Mouse (Mus musculus) R1 (cell line): ENCODE measurements at regions not wholly inside any gene's neighbourhood (a gene's known extent, or its start where the extent isn't known, plus 50 kb on each side); places are given as distances from the start of the nearest gene placed in this dataset.

Source experiments
- DNase-seq: peaks from one replicate; pipeline ENCODE4 v3.0.0-alpha.2; 2018; ENCODE audit warnings: low read depth, low spot score

DNA sequence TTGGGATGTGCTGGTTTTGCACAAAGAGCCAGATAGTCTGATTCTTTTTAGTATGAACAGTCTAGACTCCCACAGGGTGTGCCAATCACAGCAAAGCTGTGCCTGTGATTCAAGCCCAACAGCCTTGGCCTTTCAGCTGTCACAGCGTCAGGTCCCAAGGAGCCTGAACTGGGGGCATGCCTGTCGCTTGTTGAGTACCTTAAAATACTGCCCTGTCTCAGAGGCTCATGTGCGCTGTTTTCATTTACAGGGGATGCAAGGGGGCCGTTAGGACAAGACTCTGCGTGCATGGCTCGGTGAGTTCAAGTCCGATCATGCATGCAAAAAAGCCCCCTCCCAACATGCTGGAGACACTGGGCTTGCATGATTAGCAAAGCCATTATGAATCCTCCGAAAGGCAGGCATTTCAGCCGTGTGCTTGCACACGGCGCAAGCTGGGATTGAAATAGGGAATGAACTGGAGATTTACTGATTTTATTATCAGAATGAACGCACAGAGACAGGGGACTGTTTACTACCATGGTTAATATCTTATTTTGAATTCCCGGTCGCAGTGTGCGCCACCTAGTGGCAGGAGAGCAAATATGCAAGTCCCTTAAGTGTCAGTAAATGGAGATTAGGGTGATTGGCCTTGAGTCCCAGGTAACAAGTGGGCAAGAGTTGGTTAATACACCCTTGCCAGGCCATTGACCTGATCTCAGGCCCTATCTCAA, 332.8 kb upstream of the Camk1g start:
- peak; percentile 61 for DNase-seq

- no peak for DNase-seq
Observed at GRCm38 (mm10) chr1:193700217-193700616, 330.1 kb upstream of the Camk1g start.

- DNase-seq = peak; percentile 40
Observed at GRCm38 (mm10) chr1:193698603-193699266, 328.6 kb upstream of the Camk1g start.

GRCm38 (mm10) chr1:193697857-193698256, 327.8 kb upstream of the Camk1g start:
- DNase-seq = no peak

DNA sequence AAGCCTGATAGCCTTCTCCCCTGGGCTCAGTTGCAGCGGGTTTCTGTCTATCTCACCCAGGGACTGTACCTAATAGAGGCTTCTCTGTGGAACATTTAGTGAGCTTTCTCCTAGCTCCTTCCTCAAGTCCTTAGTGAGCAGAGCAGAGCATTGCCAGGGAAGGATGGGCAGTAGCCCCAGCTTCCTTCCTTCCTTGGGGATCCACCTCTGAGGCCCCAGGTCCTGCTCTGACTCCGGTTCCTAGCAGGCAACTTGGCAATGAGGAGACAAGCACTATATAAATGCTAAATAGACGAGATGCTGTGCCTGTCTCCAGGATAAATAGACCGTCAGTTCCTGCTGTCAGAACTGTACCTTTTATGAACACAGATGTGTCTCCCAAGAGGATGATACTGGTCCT, 326.9 kb upstream of the Camk1g start:
- DNase-seq = no peak

- no peak for DNase-seq
Observed at GRCm38 (mm10) chr1:193692991-193693390, 322.9 kb upstream of the Camk1g start.

DNA sequence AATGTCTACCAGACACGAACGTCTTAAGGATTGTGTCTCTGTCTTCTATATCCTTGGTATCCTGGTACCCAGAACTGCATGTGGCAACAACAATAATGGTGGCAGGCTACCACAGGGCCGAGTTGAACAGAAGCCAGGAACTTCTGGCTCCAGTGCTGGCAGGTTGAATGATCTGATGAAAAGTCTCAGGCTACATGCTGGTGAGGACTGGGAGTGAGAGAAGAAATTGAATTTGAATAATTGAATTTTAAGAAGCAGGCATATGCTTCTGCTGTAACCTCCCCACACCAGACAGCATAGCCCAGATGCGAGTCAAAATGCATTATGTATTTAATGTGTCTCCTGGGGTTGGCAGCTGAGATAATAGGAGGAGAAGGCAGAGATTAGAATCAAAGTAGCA, 319.5 kb upstream of the Camk1g start:
- no peak for DNase-seq

- DNase-seq = no peak
Observed at GRCm38 (mm10) chr1:193682917-193683316, 312.8 kb upstream of the Camk1g start.

GRCm38 (mm10) chr1:193678448-193678847, 308.4 kb upstream of the Camk1g start:
- no peak for DNase-seq

GRCm38 (mm10) chr1:193673236-193673830, 303.2 kb upstream of the Camk1g start:
- DNase-seq = peak; percentile 54

- DNase-seq = no peak
Observed at GRCm38 (mm10) chr1:193672681-193673080, 302.6 kb upstream of the Camk1g start.

DNA sequence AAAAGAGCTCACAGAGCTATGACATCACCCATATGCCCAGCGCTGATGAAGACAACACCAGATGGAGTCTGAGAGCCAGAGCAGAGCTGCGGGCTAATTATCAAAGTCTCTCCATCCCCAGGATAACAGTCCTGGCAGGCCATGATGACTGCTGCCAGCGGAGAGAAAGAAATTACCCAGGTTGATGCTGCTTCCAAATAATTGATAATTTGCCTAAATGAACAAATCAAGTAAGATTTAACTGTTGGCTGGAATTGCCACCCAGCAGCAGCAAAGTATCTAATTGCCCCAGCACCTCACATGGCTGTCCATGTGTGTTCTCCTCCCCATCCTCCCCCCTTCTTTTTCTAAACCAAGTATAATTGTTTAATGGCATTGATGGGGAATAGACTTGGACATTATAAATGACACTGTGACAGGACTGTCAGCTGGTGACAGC, 301.7 kb upstream of the Camk1g start:
- DNase-seq = no peak

GRCm38 (mm10) chr1:193671046-193671445, 300.9 kb upstream of the Camk1g start:
- DNase-seq = no peak

DNA sequence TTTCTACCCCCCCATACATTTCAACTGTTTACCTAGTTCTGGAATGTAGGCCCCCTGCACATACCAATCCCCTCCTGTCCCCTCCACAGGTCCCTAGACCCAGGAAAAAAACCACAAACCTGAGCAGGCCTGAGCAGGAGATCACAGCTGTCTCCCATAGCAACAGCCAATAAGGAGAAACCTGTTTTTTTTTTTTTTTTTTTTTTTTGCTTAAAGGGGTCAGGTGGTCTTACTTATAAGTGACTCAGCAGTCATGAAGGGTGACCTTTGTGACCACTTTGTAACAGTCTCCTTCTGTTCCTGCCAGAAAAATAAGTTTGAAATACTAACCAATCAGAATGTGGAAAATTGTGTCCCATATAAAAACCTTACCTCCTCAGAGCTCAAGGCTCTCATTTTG, 299.9 kb upstream of the Camk1g start:
- DNase-seq = no peak

- DNase-seq = no peak
Observed at GRCm38 (mm10) chr1:193668841-193669240, 298.7 kb upstream of the Camk1g start.

DNA sequence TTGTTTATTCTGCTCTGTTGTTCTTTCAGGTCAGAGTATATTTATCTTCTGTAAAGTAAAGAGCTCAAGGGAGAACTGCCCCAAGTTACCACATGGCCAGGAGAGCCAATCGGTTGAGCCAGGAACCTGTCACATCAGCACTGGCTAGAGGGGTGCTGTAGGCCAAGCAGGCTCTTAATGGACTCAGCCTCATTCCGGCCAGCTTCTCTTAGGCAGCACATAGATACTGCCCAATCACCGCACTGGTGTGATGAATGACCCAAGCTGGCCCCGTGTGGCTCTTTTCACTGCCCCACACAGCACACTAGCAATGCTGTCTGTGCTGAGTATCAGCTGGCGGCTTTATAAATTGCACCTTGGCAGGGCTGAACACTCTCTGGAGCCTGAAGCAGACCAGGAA, 295.8 kb upstream of the Camk1g start:
- DNase-seq = no peak

- no peak for DNase-seq
Observed at GRCm38 (mm10) chr1:193664569-193664968, 294.5 kb upstream of the Camk1g start.

- DNase-seq = no peak
Observed at GRCm38 (mm10) chr1:193663587-193663986, 293.5 kb upstream of the Camk1g start.

DNA sequence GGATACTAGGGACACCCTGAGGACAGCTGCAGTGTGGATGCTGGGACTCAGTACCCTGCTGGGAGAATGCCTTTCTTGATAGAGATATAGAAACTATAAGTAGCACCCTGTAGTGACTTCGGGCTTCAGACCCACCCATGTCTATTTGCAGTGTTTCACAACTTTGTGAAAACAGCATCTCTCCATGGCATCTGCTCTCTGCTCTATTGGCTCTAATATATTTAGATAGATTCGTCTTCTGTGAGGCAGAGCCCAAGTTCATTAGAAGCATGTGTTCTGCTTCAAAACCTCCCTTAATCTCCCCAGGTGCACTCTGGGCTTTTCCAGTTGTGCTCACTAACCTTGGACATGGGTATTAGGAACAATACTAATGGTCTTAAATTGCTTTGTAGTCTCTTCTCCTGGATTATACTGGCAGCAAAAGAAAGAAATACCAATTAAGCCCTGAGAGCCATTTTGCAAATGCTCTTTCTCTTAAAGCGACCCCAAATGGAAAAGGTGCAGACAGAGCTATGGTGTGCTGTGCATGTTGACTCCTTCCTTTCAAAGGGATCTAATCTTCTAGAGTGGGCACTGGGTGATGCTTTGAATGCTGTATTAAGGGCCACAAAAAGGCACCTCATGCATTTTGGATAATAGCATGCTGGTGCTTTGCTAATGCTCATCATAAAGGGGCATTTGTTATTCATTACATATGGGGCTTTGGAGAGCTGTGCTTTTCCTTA, 292.2 kb upstream of the Camk1g start:
- no peak for DNase-seq

- no peak for DNase-seq
Observed at GRCm38 (mm10) chr1:193661377-193661776, 291.3 kb upstream of the Camk1g start.

DNA sequence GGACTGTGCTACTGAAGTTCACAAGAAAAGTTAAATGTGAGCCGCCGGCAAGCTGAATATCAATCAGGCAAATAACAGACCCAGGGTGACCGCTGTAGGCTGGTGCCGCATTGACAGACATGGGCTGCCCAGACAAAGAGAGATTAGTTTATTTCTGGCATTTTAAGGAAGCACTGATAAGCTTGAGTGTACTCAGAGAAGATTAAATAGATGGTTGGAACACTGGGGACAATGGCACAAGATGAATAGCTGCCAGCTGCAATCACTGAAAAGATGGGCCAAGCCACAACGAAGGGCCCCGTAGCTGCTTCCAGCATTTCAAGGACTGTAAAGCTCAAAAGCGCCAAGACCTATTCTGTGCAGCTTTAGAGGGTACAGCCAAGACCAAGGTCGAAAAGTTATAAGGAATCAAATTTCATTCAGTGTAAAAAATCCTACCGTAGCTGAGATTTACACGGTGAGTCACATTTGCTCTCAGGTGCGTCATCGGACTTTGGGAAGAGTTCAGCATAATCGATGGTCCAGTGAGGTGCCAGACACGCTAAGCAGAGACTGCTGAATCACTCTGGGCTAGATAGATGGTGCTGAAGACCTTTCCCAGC, 285.1 kb upstream of the Camk1g start:
- DNase-seq = peak; percentile 29

DNA sequence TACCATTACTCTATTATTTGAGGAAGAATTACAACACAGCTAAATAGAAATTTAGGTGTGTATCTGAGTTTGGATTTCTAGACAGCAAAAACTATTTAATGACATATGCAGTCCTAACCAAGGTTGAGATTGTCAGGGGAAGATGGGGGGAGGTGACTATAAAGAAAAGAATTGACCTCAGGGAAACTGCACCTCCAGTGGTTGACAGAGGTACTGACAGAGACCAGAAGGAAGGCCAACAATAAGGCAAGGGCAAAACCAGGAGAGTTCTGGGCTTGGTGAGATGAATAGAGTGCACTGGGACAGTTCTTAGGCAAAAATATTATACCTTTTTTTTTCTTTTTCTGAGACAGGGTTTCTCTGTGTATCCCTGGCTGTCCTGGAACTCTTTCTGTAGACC, 280.2 kb upstream of the Camk1g start:
- peak; percentile 34 for DNase-seq
